Comparison of ENCODE assay signal across 22 mouse cellular contexts in genomic region chr1:59636349-59636748, GRCm38 (mm10).
"Had no signal": no experiment of that assay in that cellular context is flagged by ENCODE, and none has a peak within 500 bp of the region (broad histone marks: within the 10 kb centered on the region; RNA-seq: fewer than 3 reads in every experiment).

No protein-coding gene starts in this region.

- H3K4me2 ChIP-seq: intestine, embryonic 15.5 days; kidney, embryonic 15.5 days; lung, embryonic 15.5 days; midbrain, embryonic 13.5 days; neural tube, embryonic 12.5 days; neural tube, embryonic 15.5 days had no signal

- ATAC-seq: hindbrain, embryonic 16.5 days; intestine, embryonic 15.5 days; midbrain, embryonic 13.5 days; midbrain, embryonic 16.5 days had no signal

- H3K9me3 ChIP-seq: intestine, embryonic 15.5 days; kidney, embryonic 15.5 days; lung, embryonic 15.5 days; midbrain, embryonic 13.5 days; neural tube, embryonic 12.5 days; neural tube, embryonic 15.5 days had no signal

- H3K4me1 ChIP-seq: intestine, embryonic 15.5 days; lung, embryonic 15.5 days; midbrain, embryonic 13.5 days; neural tube, embryonic 12.5 days; neural tube, embryonic 15.5 days had no signal

- H3K9ac ChIP-seq: intestine, embryonic 15.5 days; kidney, embryonic 15.5 days; lung, embryonic 15.5 days; midbrain, embryonic 13.5 days; neural tube, embryonic 12.5 days; neural tube, embryonic 15.5 days had no signal

- H3K36me3 ChIP-seq: intestine, embryonic 15.5 days had no signal

- DNase-seq: kidney, adult 11 months; kidney, adult 8-10 months; kidney, postnatal 10 days; kidney, postnatal 36 days; lung, adult 18-20 months; lung, postnatal 10 days; lung, postnatal 36 days; right cerebral cortex, adult 18-20 months; right cerebral cortex, postnatal 14 days; right cerebral cortex, postnatal 4 days; thymus, adult 2 months; thymus, postnatal 14 days; thymus, postnatal 4 days had no signal

- H3K4me3 ChIP-seq: intestine, embryonic 15.5 days; kidney, embryonic 15.5 days; lung, embryonic 15.5 days; midbrain, embryonic 13.5 days; neural tube, embryonic 12.5 days; neural tube, embryonic 15.5 days had no signal

- H3K27me3 ChIP-seq: intestine, embryonic 15.5 days; kidney, embryonic 15.5 days; lung, embryonic 15.5 days; midbrain, embryonic 13.5 days; neural tube, embryonic 12.5 days; neural tube, embryonic 15.5 days had no signal

- H3K27ac ChIP-seq: intestine, embryonic 15.5 days; kidney, embryonic 15.5 days; lung, embryonic 15.5 days; midbrain, embryonic 13.5 days; neural tube, embryonic 12.5 days; neural tube, embryonic 15.5 days; stomach, postnatal 0 days had no signal
